Mouse (Mus musculus): ENCODE data around the gene Spata1.

GRCm38 (mm10) chr3:146433681-146434350, 65.7 kb downstream of the Spata1 start:
- TF ChIP-seq POLR2A (IDR thresholded peaks at IDR 0.05; ENCODE audit: insufficient read depth, low read depth, low read length) (no peak), EP300 (IDR thresholded peaks at IDR 0.05; ENCODE audit: insufficient read depth, low read depth, low read length) (no peak), CTCF (IDR thresholded peaks at IDR 0.05) (no peak)
